Mouse (Mus musculus) layer of hippocampus, adult 18-20 months (tissue): ENCODE results near the gene Pgap2. TPM values are rescaled to one million over a fixed set of nuclear protein-coding genes. Genes with fewer than 3 reads are reported as not detected.

ENCODE experiments used
- DNase-seq, 2 experiments: peaks; one replicate each; pipeline ENCODE4 v3.0.0; 2022; ENCODE audit warnings: low spot score in 2 of 2
- total RNA-seq, 2 experiments: library from RNA; stranded (reverse); gene quantifications; 2 replicates each; pipeline ENCODE4 v1.2.3; 2021

The Pgap2 gene
- total RNA-seq, 2 experiments from 2014 or later: 27.8 to 29.5 TPM

DNA sequence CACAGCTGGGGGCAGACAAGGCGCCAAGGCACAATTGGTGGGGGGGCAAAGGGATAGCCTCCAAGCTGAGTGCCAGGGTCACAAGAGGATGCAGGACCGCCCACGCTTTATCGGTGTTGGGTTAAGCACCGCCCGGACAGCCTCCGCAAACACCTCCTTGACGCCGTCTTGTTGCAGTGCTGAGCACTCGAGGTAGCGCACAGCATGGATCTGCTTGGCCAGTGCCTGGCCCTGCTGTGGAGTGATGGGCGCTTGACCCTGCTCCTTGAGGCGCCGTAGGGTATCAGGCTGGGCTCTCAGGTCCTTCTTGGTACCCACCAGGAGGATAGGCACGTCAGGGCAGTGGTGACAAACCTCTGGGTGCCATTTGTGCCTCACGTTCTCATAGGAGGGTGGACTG lies 29.6 kb downstream of the Pgap2 start:
- no peak for DNase-seq

DNA sequence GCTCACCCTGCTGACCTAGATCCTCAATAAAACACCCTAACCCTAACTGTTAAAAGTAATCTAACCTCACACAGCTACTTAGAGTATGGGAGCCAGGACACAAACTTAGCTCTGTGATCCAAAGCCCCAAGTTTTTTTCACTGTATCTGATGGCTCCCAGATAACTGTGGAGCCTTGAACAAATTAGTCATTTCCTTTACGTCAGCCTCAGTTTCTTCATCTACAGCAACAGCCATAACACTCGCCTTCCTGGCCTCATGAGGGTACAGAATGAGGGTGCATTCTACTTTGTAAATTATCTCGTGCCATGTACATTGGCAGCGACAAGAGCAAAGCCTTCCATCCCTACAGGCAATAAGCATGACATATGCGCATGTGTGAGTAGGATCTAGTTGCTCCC lies 32.4 kb downstream of the Pgap2 start:
- DNase-seq: no peak

DNA sequence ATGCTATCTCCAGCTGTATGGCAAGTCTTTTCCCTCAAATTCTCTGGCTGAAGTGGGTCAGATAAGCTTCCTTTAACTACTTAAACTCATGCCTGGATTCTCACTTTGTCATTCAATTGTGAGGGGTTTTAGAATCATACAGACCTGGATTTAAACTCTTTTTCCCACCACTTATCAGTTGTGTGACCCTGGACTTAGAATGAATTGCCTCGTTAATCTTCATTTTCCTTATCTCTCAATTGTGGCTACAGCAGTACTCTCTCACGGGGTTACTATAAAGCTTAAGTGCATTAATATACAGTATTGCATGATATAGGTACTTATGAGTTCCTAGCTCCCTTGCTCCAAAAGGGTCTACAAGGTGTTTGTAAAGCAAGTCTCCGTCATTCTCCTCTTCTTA lies 32.9 kb downstream of the Pgap2 start:
- no peak for DNase-seq

DNA sequence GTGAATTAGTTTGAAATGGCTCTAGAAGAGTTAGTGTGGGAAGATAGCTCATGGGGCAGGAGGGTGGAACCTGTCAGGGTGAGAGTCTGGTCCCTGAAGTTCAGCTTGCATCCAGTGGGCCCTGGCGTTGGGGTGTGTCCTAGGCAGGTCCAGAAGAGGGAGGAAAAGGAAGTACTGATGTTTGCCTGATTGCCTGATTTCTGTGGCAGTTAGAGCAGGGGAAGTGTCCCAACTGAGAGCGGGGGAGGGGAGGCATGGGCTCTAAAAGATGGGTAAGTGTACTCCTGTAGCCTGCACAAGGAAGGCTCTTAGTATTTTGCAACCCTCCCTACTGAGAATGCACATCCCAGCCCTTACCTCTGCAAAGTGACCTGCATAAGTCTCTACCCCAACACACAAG lies 33.9 kb downstream of the Pgap2 start:
- no peak for DNase-seq

- DNase-seq: no peak
Measured at GRCm38 (mm10) chr7:102244782-102245535, 35.0 kb downstream of the Pgap2 start.

GRCm38 (mm10) chr7:102245775-102246174 lies 35.8 kb downstream of the Pgap2 start:
- DNase-seq: peak in 1 of 2 experiments; percentile 55

GRCm38 (mm10) chr7:102246265-102246664 lies 36.3 kb downstream of the Pgap2 start:
- DNase-seq: no peak

DNA sequence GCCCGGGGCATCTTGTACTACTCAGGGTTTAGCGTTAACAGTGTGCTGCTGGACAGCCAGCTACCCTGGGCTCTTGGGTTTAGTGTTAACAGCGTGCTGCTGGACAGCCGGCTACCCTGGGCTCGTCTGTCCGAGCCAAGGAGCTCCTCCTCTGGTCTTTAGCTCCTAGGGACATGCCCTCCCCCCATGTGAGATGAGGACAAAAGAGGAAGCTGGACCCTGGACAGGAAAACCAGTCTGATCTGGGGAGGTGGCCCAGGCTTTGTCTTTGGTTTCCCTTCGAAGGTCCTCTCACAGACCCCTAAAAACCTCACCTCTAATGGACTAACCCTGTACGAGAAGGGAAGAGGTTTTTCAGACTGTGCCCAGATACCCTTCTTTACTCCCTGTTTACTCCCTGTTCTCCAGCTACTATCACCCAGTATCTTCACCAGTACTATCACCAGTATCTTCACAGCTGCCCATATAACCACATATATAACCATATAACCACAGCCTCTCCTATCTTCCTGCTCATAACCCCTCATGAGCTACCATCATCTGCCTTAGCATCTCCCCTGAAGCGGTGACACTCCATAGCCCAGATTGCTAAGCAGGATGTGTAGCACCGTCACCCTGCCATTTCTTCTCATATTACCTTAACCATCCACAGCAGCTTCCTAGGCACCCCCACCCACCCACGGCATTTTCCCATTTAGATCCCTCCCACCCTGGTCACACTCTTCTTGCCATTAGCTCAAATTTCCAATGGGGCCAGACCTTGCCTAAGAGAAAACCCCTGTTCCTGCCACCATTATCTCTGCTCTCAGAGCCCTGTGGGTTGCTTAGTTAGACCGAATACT lies 37.2 kb downstream of the Pgap2 start:
- no peak for DNase-seq

DNA sequence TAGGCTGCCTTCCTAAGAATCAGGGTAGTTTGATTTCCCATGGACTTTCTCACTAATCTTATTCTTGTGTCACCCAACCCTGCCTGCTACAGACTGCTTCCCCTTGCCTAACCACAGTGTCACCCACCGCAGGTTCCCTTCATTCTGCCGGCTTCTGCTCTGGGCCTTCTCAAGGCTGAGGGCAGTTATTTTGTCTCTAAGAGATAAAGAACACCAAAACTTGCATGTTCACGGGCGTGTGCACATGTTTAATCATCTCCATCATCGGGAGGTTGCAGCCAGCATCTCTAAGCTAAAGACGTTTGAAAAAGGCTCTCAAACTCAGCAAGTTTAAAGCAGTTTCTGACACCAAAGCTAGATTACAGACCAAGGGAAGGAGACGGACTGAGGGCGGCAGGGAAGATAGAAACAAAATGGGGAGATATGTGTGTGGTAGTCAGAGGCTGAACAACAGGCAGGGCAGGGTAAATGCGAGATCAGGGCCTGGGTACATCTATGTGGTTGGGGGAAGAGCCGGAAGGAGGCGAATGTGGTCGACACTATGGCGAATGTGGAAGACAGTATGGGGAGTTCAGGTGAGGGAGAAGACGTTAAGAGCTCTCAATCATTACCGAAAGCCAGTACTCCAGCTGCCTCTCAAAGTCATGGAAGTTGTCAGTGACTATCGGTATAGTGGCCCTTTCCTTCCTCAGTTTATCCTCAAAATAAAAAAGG lies 38.8 kb downstream of the Pgap2 start:
- no peak for DNase-seq

DNA sequence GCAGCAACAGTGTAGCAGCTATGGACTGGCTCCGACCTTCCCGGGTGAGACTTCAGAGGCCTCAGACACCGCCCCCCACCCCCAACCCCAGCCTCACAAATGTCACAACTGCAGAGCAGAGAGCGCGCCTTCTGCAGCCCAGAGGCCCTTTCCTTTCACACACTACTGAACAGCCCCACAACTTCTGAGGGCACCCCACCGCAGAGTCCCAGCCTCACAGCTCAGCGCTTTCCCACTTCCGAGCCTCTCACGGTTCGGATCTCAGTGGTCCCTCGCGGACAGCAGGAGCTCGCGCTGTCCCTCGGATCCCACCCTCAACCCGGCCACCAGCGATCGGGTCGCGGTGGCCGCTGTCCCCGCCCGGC lies 39.5 kb downstream of the Pgap2 start:
- no peak for DNase-seq

DNA sequence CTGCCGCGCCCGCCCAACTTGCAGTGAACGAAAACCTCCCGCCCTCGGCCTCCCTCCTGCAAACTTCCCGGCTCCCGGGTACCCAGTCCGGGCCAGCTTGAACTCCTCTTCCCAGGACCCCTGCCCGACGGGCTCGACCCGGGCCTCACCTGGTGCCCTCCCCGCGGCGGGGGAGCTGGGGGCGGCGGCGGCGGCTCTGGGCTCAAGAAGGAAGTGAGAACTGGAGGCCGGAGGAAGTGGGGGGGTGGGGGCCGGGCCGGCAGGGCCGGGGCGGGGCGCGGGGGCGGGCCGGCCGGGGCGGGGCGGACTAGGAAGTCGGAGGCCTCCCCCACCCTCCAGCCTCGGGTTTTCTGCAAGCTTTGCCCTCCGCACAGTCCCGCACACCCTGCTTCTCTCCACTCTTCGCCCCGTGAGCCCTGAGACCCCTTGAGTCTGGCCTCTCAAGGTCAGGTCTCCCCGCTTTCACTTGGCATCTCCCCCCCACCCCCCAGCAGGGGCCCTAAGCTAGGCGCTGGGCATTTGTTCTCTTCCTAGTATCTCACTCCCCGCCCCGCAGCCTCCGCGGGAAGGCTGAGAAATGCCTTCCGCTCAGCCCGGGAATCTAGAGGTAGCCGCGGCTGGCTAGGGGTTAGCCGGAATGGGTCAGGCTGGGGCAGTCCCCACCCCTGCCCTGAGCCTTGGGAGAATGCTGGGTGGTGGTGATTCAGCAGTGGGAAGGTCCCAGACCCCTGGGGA lies 40.1 kb downstream of the Pgap2 start:
- peak in 1 of 2 experiments; percentile 41 for DNase-seq

GRCm38 (mm10) chr7:102250631-102251214 lies 40.7 kb downstream of the Pgap2 start:
- DNase-seq: peak; percentile 66 to 91

- DNase-seq: no peak
Measured at GRCm38 (mm10) chr7:102253631-102254030, 43.6 kb downstream of the Pgap2 start.

DNA sequence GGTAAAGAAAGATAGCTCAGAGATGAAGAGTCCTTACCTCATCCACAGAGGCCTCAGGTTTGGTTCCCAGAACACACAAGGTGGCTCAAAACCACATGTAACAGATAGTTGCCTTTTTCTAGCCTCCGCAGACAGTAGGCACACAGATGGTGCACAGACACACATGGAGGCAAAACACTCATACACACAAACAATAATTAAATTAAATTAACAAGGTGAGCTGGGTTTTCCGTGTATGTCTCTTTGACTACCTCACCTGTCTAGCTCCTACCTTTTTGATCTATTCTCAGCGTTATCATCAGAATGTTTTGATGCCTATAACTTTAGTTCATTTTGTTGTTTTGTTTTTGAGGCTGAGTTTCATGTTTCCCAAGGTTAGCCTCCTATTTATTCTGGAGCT lies 45.9 kb downstream of the Pgap2 start, which contains the start of gene Rhog:
Rhog (minus strand) TSS at position 101 of the 400 bp plus-strand sequence.
- DNase-seq: no peak

GRCm38 (mm10) chr7:102256636-102257035 lies 46.6 kb downstream of the Pgap2 start:
- no peak for DNase-seq

- DNase-seq: peak; percentile 64 to 87
Measured at GRCm38 (mm10) chr7:102258189-102258588, 48.2 kb downstream of the Pgap2 start.

DNA sequence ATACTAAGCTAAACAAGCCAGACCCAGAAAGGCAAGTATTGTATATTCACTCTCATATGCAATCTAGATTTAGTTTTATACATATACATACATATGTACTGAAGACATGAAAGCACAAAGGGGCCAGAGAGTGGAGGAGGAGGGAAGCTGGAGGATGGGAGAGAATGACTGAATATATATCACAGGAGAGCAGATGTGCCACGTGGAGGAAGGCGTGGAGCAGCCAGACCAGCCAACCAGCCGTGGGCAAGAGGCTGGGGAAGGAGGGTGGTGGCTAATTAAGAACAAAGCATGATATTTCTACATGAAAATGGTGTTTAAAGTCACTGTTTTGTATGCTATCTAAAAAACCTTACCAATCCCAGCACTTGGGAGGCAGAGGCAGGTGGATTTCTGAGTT lies 48.7 kb downstream of the Pgap2 start:
- DNase-seq: no peak

- no peak for DNase-seq
Measured at GRCm38 (mm10) chr7:102259716-102260479, 49.9 kb downstream of the Pgap2 start.

DNA sequence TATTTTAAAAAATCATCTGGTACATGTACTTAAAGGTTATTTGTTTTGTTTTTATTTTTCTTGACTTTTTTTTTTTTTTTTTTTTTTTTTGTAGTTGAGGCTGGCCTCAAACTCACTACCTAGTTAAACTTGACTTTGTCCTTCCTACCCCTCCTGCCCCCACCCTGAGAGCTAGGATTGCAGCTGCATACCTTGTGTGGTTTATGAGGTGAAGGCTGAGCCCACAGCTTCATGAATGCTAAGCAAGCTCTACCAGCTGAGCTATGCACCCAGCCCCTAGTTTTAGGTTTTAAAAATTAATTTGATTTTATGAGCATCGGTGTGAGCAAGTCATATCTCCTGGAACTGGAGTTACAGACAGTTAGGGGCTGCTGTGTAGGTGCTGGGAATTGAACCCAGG lies 50.5 kb downstream of the Pgap2 start:
- no peak for DNase-seq

DNA sequence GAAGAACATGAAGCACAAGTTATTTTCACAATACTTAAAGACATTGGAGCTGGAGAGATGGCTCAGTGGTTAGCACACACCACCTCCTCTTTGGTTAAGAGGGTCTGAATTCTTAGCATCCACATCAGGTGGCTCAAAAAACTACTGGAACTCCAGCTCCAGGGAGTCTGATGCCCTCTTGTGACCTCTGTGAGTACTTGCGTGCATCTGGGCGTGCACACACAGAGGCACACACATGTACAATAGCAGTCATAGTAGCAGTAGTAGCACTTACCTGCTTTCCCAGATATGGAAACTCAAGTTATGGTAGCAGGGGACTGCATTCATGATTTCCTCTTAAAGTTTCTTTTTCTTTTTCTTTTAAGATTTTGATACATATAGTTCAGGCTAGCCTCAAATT lies 53.0 kb downstream of the Pgap2 start:
- no peak for DNase-seq
